Mouse (Mus musculus): ENCODE results near the gene Cyba.

Gene Cyba

GRCm38 (mm10) chr8:122421376-122422070 is 11.2 kb downstream of the Cyba start, which contains the start of gene Il17c:
Gene Il17c, plus strand, starts transcription at chr8:122422020.
- no peak for DNase-seq (ENCODE audit: low read depth, low spot score)

DNA sequence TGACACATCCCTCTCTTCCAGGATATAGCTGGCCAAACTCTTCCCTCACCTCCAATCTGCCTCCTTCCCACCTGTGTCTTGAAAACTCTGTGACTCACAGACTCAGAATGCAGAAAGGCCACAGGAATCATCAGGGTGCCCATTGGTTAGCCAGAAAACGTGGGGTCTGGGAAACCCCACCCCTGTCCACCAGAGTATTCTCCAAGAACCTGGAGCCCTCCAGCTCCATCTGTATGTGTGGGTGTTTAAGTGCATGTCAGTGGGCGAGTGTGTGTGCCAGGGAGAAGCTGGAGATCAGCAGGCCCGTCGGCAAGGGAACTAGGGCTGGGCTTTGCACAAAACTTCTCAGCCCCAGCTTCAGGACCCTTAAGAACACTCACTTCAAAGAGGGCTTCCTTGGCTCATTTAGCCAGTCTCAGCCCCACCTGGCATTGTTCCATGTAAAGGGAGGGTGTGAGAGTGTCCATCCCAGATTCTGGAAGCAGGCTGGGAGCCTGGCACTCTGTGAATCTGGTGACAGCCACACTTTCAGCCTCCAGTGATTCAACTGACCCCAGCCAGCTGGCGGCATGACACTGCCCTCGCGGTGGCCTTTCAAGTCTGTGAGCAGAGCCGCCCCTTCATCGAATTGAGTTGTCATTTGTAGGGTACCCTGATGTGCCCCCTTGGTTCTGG is 12.7 kb downstream of the Cyba start:
- no peak for DNase-seq (ENCODE audit: low read depth, low spot score)

DNA sequence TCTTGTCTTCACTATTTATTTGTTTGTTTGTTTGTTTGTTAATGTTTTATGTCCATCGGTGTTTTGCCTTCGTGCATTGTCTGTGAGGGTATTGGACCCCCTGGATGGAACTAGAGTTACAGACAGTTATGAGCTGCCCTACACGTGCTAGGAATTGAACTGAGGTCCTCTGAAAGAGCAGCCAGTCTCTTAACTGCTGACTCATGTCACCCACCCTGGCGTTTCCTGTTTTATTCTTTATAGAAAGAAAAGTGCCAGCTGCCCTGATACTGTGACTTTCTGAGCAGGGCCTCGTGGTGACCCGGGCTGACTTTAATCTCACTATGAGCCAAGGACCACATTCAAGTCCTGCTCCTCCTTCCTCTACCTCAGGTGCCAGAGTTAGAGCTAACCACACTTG is 17.2 kb downstream of the Cyba start:
- no peak for DNase-seq (ENCODE audit: low read depth, low spot score)

- DNase-seq (ENCODE audit: low read depth, low spot score): no peak
Measured at GRCm38 (mm10) chr8:122414311-122414710, 18.4 kb downstream of the Cyba start.

GRCm38 (mm10) chr8:122407678-122408077 is 25.1 kb downstream of the Cyba start:
- DNase-seq (ENCODE audit: low read depth, low spot score): no peak

GRCm38 (mm10) chr8:122405146-122405805 is 27.5 kb downstream of the Cyba start:
- no peak for DNase-seq (ENCODE audit: low read depth, low spot score)

GRCm38 (mm10) chr8:122398186-122398585 is 34.5 kb downstream of the Cyba start:
- no peak for DNase-seq (ENCODE audit: low read depth, low spot score)

- no peak for DNase-seq (ENCODE audit: low read depth, low spot score)
Measured at GRCm38 (mm10) chr8:122395291-122395690, 37.4 kb downstream of the Cyba start.

GRCm38 (mm10) chr8:122393717-122394116 is 39.0 kb downstream of the Cyba start:
- DNase-seq (ENCODE audit: low read depth, low spot score): no peak

- no peak for DNase-seq (ENCODE audit: low read depth, low spot score)
Measured at GRCm38 (mm10) chr8:122390758-122391157, 42.0 kb downstream of the Cyba start.

DNA sequence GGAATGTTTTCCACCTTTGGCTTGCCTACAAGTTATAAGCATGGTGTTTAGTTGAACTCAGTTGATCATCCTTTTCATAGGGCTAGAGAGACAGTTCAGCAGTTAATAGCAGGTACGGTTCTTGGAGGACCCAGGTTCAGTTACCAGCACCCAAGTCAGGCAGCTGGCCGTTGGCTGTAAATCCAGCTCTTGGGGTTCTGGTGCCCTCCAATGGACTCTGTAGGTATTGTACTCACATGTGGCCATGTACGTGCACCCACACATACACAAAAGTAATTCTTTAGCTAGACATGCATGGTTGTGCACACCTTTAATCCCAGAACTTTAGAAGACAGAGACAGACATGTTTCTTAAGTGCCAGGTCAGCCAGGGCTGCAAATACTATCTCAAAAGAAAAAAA is 43.4 kb downstream of the Cyba start:
- DNase-seq (ENCODE audit: low read depth, low spot score): no peak

- DNase-seq (ENCODE audit: low read depth, low spot score): no peak
Measured at GRCm38 (mm10) chr8:122383039-122383438, 49.7 kb downstream of the Cyba start.

DNA sequence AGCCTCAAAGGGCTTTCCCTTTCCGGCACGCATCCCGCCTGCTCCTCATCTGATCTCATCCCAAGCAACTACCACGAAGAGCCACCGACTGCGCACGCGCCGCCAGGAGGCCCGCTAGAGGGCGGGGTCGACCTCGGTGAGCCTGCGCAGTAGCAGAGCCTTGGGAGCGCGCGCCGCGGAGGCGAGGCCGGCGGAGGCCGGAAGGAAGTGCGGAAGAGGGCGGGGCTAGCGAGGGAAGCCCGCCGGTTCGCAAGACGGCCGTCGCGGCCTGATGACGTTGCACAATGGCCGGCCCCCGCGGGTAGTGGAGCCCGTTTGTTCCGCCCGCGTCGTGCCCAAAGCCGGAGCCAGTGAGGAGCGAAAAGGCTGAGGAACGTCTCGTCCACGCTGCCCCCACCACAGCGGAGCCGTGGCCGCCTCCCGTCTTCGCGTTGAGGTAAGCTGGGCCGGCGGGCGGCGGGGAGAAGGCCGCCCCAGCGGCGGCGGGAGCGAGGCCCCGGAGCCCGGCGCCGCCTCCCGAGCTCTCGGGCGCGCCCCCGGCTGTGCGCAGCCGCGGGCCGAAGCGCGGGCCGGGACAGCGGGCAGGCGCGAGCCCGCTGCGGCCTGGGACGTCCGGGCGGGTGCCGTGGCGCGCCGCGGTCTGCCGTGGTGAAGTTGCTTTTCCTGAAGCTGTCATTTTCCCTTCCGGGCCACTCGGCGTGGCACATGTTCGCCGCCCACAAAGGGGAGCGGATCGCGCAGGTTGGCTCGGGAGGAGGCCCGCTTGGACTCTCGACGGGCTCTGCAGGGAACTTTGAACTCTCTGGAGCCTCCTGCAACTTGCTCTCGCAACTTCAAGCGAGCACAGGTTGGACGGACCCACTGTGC is 56.1 kb downstream of the Cyba start, which contains the start of gene Zc3h18:
TSS of gene Zc3h18 (plus strand) at position 245 of the 867 bp plus-strand sequence.
- DNase-seq (ENCODE audit: low read depth, low spot score): peak; percentile 99

- DNase-seq (ENCODE audit: low read depth, low spot score): no peak
Measured at GRCm38 (mm10) chr8:122375751-122376364, 56.9 kb downstream of the Cyba start.

DNA sequence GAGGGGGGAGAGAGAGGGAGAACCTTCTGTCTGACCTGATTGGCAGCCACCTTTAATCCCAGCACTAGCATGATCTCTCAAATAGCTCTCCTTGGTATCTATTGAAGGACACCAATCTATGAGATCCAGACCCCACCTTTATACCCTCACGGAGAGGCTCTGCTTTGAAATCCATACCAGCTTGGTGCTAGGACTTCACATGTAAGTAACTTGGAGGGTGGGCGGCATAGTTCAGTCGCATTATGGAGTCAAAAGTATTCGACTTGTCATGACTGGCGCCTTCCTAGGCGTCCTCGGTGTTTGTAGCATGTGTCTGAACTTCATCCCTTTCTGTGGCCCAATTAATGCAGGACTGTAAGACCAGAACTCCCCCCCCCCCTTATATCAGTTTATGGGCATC is 57.4 kb downstream of the Cyba start:
- DNase-seq (ENCODE audit: low read depth, low spot score): no peak
